Mouse (Mus musculus): Measurements from ENCODE around the gene Zrsr1.

- no peak for TF ChIP-seq CTCF (IDR thresholded peaks at IDR 0.05; ENCODE audit: borderline replicate concordance, extremely low read depth, insufficient read depth, insufficient read length)
- no peak for TF ChIP-seq POLR2A (IDR thresholded peaks at IDR 0.05; ENCODE audit: borderline replicate concordance, extremely low read depth, insufficient read depth, insufficient read length, poor library complexity, severe bottlenecking)
Measured at GRCm38 (mm10) chr11:22985510-22985909, 13.7 kb downstream of the Zrsr1 start.

Data from brain, embryonic 14.5 days (tissue).